Mouse (Mus musculus): ENCODE results near the gene Lrpap1. TPM values are rescaled to one million over a fixed set of nuclear protein-coding genes. Genes with fewer than 3 reads are reported as not detected.

The Lrpap1 gene
- polyA plus RNA-seq, 1 experiment: 124 TPM

- DNase-seq (ENCODE audit: extremely low spot score in 1 of 2, low spot score in 1 of 2): no peak
Measured at GRCm38 (mm10) chr5:35069841-35070240, 35.7 kb downstream of the Lrpap1 start.

DNA sequence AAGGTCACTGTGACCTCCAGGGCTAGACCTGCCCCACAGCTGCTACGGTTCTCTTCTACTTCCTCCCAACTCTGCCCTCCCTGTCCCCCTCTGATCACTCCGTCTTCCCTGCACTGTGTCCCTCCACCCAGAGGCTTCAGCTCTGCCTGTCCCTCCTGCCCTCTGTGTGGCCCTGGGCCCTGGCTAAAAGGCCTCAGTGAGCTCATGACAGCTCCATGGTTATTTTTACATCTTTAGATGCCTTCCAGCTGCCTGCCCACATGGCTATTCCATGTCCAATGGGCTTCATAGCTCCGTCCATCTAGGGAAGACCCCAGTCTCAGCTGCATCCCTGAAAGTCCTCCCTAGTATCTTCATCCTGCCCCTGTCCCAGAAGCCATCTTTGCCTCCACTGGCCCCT, 45.5 kb downstream of the Lrpap1 start:
- no peak for DNase-seq (ENCODE audit: extremely low spot score in 1 of 2, low spot score in 1 of 2)

DNA sequence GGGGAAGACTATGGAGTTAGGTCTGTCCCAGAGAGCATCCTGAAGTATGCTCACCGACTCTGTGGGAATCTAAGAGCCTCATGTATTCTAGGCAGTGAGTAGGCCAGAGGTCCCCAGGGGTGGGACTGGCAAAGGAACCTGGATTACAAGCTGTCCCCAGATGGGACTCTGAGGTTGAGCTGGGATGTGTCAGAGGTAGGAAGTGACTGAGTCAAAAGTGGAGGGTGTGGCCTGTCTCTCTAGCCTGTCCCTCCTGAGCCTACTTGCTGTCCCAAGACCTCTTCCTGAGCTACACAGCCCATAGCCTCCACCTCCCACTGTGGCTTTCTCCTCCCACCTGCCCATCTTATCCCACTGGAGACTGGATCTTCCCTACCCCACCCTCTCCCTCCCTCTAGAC, 47.4 kb downstream of the Lrpap1 start:
- DNase-seq (ENCODE audit: extremely low spot score in 1 of 2, low spot score in 1 of 2): no peak

GRCm38 (mm10) chr5:35057582-35057981, 48.0 kb downstream of the Lrpap1 start:
- no peak for DNase-seq (ENCODE audit: extremely low spot score in 1 of 2, low spot score in 1 of 2)

GRCm38 (mm10) chr5:35056604-35057432, 48.7 kb downstream of the Lrpap1 start, which contains the start of gene Dok7:
Gene Dok7 (plus strand): TSS chr5:35056766.
- peak in 1 of 2 experiments; percentile 61 for DNase-seq (ENCODE audit: extremely low spot score in 1 of 2, low spot score in 1 of 2)

DNA sequence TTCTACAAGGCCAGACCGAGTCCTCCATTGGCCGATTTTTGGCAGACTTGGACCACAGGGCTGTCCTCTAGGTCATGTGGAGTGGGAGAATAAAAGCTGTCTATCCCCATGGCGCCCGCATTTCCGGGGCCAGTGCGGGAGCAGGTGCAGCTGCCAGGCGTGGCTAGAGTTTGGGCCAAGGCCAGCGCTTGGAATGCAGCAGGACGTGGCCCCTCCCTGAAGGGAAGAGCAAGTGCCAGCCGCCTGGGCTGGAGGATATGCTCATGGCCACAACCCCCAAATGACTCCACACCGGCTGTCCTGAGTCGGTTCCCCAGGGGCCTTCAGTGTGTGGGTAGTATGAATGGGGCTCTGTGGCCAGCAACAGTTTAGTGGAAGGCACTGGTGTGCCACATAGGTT, 50.5 kb downstream of the Lrpap1 start:
- no peak for DNase-seq (ENCODE audit: extremely low spot score in 1 of 2, low spot score in 1 of 2)

- no peak for DNase-seq (ENCODE audit: extremely low spot score in 1 of 2, low spot score in 1 of 2)
Measured at GRCm38 (mm10) chr5:35054628-35055027, 50.9 kb downstream of the Lrpap1 start.

- DNase-seq (ENCODE audit: extremely low spot score in 1 of 2, low spot score in 1 of 2): no peak
Measured at GRCm38 (mm10) chr5:35050541-35050940, 55.0 kb downstream of the Lrpap1 start.

DNA sequence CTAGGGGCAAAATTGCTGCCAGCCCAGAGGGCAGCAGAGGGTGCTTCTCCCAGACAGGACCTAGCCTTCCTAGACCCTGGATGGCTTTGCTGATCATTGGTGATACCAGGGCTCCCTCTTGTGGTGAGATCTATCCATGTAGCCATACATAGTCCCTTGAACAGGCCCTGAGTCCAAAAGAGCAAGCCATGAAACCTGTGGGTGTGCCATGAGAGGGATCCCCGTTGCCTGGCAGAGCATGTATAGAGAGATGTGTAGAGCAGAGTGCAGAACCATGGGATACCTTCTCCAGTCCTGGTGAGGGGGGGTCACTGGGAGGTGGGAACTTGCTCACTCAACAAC, 62.5 kb downstream of the Lrpap1 start:
- DNase-seq (ENCODE audit: extremely low spot score in 1 of 2, low spot score in 1 of 2): peak; percentile 67 to 95

DNA sequence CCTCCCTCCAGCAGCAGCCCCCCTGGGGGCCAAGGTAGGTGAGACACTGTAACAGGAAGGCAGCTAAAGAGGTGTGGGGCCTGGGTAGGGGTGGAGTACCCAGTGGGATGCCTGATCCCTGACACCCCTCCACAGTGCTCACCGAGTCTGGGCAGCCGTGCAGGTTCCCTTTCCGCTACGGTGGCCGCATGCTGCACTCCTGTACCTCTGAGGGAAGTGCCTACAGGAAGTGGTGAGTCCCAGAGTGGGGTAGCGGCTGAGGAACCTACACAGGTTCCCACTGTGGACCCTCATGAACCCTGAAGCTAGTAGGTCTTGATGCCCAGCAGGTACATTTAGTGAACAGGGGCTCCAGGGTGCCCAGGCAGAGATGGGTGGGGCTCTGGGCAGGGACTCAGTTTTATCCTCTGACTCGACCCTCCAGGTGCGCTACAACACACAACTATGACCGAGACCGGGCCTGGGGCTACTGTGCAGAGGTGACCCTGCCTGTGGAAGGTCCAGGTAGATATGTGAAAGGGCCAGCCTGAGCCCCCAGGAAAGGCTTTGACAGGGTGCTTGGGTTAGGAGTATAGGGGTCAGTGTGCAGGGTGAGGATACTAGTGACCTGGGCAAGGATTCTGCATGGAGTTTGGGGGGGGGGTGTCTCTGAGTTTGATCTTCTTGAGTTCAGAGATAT, 63.0 kb downstream of the Lrpap1 start:
- no peak for DNase-seq (ENCODE audit: extremely low spot score in 1 of 2, low spot score in 1 of 2)

Other genes starting within 250 kb of the Lrpap1 start
- 8.1 and 9.0 TPM in 2 replicates for gene Msantd1, start 197.8 kb downstream of the Lrpap1 start, polyA plus RNA-seq (2012; rRNA removed)
- gene Rgs12, start 156.3 kb downstream of the Lrpap1 start, polyA plus RNA-seq (2012; rRNA removed): 58.1 and 62.0 TPM in 2 replicates
- 0.40 and 0.92 TPM in 2 replicates for gene Hgfac, start 64.3 kb downstream of the Lrpap1 start, polyA plus RNA-seq (2012; rRNA removed)
- 12.7 and 13.5 TPM in 2 replicates for gene Dok7, start 49.0 kb downstream of the Lrpap1 start, polyA plus RNA-seq (2012; rRNA removed)
- gene Adra2c, start 172.6 kb upstream of the Lrpap1 start, polyA plus RNA-seq (2012; rRNA removed): 10.8 and 11.1 TPM in 2 replicates

Data from frontal cortex, adult 2 months (tissue).